Mouse (Mus musculus) heart, postnatal 25 days (tissue): ENCODE data around the gene Gda. TPM values are rescaled to one million over a fixed set of nuclear protein-coding genes. Genes with fewer than 3 reads are reported as not detected.

Experiments
- DNase-seq: peaks from one replicate; pipeline ENCODE4 v3.0.0; 2022; ENCODE audit warnings: low spot score
- intact Hi-C: fragments of 180-260 bp; cut with DNase I; formaldehyde crosslinking; loops from one replicate; pipeline ENCODE4 v1.15.1; 2025
- total RNA-seq, 2 experiments: library from RNA; stranded (reverse); gene quantifications; 2 replicates each; pipeline ENCODE4 v1.2.3; 2021

The Gda gene
- total RNA-seq = 10 to 100 TPM; 15.0 to 20.3 TPM

DNA sequence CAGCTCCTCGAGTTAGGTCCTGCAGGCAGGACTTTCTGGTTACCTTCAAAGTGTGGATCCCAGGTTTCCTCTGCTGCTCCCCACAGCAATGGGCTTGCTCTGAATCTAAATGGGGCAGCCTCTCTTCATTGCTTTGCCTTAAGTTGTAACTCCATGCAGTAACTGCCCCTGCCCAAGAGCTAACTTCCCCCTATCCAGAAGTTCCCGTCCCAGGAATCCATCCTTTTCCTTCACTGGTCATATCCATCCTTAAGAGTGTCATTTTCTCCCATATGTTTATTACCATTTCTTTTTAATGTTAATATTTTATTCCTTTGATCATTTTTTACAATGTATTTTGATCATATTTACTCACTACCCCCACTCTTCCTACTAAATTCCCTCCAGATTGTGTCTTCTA is at the start of gene Gda:
TSS of gene Gda (minus strand) at position 101 of the 400 bp plus-strand sequence.
- DNase-seq = no peak
- intact Hi-C loops = loop anchor here (2.0 to 10.0 kb wide), 3 partner anchors 99 to 436 kb away; partner anchors contain the start of gene Zfand5

DNA sequence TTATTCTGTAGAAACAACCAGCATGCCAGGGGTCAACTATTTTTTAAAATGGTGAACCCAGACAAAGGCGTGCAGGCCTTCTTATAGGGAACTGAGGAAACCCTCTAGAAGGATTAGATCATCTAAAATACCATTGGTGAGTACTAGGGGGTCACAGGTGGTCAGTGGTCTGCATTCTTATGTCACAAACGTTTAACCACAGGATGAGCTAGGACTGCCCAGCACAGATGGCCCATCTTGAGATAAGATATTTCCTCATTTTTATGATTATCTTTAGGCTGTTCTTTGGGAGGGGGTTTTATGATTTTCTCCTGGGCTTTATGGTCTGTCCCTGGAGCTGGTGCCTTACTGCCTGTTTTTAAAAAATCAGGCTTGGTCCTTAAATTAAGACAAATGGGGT is 47.0 kb upstream of the Gda start:
- no peak for DNase-seq
- intact Hi-C loops = no loop called here

DNA sequence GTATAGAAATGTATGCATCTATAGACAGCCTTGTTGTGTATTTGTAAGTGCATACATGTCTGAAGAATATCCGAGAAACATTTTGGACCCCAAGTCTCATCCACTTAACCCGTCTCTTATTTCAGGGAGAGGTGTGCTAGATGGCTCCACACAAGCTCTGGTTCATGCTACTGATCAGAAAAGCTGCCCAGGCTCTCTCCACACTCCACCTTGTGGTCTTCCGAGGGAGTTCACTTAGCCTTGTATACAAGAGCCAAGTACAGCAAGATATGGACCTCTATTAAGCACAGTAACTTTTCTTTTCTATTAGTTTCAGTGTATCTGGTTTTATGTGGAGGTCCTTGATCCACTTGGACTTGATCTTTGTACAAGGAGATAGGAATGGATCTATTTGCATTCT is 36.9 kb upstream of the Gda start:
- intact Hi-C loops = loop anchor here (1.0 kb wide), 1 partner anchor 137 kb away; no protein-coding TSS in a partner anchor
- no peak for DNase-seq

DNA sequence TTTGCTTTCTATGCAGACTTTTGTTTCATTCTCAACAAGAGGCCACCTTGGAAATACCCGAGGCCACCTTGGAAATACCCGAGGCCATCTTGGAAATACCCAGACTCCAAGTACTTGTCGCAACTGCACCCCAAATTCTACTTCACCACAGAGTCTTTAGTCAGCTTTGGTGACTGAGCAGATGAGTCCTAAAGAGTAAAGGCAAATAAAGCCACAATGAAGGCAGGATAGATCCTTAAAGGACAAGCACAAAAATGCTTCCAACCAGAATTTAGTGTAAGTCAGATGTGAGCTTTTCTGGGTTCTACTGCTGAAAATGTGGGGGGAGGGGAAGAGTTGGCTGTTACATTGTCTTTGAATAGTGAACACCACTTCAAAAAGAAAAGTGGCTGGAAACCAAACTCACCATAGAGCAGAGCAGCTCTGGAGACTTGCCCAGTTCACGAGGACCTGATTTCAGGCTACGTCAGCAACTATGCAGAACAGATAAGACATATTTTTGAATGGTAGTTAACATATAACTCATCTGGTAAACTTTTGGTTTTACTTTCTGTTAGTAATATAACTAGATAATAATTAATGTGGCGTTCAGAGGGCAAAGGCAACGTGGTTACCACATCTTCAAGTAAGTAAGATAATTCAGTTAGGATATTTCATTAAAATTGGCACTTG is 34.5 kb upstream of the Gda start:
- DNase-seq = no peak
- intact Hi-C loops = no loop called here

DNA sequence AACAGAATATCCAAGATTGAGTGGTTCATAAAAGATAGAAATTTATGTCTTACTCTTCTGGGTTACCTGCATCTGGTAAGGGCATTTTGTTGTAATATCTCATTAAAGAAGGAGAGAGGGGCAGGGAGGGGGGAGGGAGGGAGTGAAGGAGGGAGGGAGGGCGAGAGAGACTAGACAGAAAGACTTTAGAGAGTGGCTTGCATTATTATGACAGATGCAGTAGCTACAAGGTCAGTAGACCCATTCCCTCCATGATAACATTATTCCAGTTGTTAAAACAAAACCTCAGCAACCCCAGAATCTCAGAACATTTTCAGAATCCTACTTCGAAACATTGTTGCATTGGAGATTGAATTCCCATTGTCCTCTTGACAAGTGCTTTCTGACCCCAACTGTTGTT is 33.9 kb upstream of the Gda start:
- no peak for DNase-seq
- intact Hi-C loops = no loop called here

DNA sequence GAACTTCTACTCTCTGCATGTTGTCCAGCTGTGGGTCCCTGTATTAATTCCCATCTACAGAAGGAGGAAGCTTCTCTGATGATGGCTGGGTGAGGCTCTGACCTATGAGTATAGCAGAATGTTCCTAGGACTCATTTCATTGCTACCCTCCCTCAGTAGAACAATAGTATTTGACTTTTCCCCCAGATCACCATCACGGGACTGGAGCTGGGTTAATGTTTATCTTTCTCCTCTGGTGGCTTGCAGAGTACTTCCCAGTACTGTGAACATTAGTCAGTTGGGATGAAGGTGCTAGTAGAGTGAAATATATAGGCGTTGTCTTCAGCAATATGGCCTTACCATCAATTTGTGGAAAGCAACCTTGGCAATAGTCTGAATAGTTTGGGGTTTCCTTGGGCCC is 31.5 kb upstream of the Gda start:
- intact Hi-C loops = no loop called here

DNA sequence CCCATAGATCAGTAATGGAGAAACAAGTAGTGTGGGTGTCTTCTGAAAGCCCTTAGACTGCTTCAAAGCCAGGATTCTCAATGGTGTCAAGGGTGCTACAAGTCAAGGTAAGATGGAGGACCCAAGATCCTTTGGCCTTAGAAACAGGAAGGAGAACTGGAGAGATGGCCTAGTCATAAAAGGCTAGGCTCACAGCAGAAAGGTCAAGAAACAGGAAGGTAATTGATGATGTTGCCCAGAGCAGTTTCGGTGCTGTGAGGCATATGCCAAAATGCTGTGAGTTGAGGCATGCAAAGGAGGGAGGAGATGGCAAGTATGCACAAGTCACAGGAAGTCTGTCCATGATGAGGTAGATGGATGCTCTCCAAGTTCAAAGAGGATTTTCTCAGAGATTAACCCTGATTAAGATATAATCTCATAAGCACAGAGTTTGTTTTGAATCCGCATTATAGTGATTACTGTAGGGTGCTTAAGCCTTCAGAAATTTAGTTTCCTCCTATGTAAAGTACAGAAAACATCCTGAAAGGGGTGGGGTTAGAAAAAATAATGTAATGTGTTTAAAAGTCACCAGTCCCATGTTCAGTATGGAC is 26.2 kb upstream of the Gda start:
- intact Hi-C loops = no loop called here
- no peak for DNase-seq

More for the DNA sequence above, 31.5 kb upstream of the Gda start:
- no peak for DNase-seq

DNA sequence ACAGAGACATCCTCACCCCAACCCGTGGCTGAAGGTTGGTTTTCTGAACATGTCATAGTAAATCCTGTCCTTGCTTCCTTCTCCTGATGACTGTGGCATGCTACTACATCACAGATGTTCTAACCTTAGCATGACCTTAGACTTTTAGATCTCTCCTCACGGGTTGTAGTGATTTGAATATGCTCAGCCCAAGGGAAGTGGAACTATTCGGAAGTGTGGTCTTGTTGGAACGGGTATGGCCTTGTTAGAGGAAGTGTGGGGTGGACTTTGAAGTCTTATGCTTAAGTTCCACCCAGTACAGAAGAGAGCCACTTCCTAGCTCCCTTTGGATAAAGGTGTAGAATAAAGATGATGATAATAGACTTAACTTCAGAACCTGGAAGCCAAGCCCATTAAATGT is 22.6 kb upstream of the Gda start:
- intact Hi-C loops = no loop called here
- DNase-seq = no peak

DNA sequence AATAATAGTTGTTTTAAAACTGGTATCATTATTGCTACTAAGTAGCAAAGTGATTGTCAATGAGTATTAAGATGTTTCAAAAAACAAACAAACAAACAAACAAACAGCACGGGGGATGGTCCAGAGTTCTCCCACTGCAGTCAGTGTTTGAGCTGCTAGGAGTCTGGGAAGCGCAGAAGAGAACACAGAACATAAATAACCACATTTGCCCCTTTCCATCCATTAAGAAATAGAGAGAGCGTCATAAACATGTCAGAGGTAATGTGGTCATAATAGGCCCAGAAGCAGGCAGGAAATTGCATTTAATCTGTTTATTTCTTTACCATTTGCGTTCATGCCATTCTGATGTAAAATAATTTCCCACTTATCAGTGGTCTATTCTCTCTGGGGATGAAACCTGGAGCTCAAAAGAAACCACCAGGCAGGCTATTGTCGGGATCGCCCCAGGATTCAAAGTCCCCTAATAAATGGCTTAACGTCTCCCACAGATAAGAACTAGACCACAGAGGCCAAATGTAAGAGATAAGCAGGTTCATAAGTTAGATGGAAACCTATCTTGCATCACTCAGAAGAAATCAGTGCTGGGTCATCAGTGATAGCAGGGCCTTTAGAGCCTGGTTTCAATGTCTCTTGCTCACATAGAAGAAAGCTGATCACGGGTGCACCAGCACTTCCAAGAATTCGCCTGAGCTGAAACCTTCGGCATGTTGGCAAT is 20.7 kb upstream of the Gda start:
- intact Hi-C loops = no loop called here

DNA sequence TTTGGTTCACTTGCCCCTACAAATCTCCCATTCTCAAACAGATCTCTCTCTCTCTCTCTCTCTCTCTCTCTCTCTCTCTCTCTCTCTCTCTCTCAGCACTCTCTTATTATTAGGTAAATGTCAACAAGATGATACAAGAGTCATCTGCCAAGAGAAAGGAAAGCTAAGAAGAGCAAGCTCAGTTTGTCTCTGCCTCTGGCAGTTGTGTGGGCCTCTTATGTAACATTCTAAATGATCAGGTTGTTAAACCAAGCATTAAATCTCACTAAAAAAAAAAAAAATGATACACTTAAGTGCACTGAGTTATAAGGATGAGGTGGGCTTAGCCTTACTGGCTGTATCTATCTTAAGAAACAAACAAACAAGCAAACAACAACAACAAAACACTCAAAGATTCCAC is 18.1 kb upstream of the Gda start:
- intact Hi-C loops = no loop called here
- DNase-seq = no peak

More for the DNA sequence above, 20.7 kb upstream of the Gda start:
- no peak for DNase-seq

DNA sequence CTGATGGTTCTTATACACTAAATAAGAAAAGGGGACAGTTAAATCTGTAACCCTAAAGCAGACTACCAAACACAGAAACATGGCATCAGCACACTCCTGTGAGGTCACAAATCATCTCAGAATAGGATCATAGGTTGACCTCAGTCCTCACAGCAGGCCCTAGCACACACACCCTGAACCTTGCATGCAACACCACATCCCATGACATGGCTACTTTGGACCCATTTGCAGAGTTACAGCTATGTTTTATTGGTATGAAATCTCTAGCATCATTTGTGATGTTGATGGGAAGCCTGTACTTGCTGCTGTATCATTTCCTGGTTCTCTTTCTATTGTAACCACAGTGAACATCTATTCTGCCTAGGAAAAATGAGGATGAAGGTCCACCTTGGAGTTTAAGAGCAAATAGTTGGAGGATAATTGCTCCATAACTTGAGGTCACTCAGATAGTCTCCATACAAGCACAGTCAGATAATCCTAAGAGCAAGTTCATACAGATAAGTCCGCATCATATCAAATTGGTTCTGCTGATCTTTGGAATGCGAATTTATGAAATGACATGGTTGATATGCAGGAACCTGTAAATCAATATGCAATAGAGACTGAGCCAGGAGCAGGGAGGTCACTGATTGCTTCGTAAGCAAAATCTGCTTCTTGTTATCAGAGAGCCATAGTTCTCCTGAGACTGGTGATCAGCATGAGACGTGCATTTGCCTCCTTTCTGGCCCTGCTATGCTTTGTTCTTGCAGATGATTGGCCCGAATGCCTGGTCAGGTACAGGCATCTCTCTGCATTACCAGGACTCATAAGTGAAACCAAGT is 14.1 kb upstream of the Gda start:
- intact Hi-C loops = no loop called here
- DNase-seq = no peak

DNA sequence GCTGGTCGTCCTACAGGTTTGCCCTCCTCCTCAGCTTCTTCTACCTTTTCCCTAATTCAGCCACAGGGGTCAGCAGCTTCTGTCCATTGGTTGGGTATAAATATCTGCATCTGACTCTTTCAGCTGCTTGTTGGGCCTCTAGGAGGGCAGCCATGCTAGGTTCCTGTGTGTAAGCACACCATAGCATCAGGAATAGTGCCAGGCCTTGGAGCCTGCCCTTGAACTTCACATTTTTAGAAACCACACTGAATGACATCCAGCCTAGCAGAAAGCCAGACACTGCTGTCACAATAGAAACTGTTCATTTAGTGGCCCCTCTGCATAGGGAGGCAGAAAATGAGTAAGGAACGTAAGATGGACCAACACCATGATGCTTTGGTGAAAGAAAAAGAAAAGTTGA is 8.9 kb upstream of the Gda start:
- no peak for DNase-seq
- intact Hi-C loops = no loop called here

DNA sequence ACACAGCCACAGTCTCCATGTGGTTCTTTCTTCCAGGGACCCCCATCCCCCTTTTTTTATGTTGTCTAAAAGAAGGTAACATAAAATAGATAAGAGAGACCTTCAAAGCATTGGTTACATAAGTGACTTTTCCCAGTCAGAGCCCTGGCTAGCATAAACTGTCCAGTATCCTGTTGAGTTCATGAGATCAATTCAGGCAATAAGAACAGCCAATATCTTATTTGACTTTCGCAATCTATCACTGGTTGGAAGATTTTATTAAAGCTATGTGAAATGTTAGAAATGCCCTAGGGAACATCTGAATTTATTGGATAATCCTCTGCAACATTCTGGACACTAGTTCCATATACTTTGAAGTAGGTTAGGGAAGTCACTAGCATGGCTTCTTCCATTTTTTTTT is 7.8 kb upstream of the Gda start:
- no peak for DNase-seq
- intact Hi-C loops = no loop called here

DNA sequence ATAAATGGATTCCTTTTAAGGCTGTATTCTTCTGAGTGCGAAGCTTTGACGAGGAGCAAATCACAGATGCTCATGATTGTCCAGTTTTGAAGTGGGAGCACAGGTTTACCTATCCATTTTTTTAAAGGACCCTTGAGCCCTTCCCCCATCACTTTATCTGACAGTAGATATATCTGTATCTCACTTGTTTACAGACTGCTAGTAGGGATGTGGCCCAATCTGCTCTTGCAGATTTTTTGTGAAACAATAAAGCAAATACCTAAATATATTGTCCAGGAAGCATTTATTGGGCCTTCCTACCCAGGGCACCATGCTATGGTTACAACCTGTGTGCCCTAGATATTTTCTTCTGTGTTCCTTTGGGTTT is 6.8 kb upstream of the Gda start:
- DNase-seq = no peak
- intact Hi-C loops = no loop called here

DNA sequence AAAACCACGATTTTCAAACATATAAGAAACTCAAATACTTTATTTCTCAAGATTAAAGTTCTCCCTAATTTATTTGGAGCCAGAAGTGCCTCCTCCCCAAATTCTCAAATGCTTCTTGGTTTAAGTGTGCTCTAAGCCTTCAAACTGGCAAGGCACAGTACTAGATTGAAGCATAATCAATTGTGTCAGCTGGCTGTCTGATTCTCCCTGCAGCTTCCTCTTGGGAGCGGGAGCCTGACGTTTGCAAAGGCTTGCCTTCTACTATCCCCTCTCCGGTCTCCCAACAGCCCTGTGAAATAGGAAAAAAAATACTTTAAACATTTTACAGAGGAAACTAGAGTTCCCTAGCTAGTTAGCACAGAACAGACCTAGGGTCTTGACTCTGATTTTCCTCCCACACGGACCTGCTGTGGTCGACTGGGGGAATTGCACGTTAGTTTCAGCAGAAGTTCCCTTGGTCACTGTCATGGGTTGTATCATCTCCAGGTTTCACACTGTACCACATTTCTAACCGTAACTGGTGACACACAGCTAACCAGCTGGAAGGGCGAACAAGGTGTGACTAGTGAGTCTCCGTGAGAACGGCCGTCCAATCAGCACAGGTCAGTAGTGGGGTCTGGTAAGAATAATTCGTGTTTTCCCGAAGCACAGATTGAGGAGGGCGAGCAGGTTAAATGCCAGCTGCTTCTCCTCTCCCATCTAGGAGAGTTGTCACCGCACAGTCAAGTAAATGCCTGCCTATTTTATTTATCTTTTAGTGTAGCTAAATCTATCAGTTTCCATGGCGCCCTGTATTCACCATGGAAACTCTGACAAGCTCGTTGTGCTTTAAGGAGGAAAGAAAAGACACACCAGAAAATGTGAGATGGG is 6.2 kb upstream of the Gda start:
- intact Hi-C loops = loop anchor here (10.0 kb wide), 1 partner anchor 205 kb away; the partner anchor contains the start of gene Zfand5

DNA sequence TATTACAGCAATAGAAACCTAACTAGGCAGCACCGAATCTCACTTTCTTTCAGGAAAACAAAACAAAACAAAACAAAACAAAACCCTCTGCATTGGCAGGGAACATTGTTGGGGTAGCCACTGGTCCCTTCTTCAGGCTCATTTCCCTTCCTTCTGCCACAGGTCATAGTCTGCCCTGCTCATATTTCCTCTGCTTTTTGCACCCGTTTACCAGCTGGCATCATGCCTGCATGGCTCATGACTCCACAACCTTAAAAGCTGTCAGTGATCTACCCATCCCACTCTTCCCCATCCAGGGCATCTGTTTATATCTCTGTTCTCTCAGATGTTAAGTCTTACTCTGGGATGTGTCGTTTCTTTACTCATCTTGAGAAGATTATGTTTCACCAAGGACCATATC is 5.3 kb upstream of the Gda start:
- intact Hi-C loops = loop anchor here (10.0 kb wide), 1 partner anchor 204 kb away; the partner anchor contains the start of gene Zfand5
- no peak for DNase-seq

More for the DNA sequence above, 6.2 kb upstream of the Gda start:
- no peak for DNase-seq

DNA sequence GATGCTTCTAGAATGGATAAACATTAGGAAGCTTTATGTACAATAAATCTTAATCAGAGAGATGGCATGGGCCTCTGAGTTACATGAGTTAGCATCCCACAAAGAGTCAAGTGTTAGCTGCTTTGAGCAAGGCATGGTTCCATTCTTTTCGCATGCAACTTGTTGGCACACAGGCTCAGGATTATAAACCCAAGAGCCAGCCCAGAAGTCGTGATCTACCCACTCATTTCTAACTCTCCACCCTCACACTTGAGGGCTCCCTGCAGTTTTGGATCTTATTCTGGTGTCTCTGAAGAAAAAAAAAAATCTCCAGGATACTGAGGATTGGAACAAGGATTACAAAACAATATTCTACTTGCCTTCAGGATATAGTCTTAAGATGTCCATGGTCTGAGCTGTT is 4.5 kb upstream of the Gda start:
- no peak for DNase-seq
- intact Hi-C loops = loop anchor here (10.0 kb wide), 1 partner anchor 203 kb away; the partner anchor contains the start of gene Zfand5

DNA sequence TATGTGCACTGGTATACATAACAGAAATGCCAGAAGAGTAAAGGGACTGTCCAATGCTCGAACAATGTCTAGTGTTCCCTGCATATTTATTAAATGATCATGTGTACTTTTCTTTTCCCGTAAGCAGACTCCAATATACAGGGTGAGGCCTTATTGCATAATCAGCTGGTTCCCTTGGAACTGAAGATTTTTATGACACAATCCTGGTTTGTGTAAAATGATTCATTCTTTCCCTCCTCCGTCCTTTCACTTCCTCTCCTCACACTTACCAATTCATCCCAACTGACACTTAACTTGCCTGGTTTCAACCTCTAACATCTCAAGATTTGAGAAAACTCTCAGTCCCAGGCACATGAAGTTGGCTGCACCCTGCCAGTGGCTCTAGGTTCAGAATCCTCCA is 3.5 kb upstream of the Gda start:
- DNase-seq = no peak
- intact Hi-C loops = loop anchor here (10.0 kb wide), 1 partner anchor 202 kb away; the partner anchor contains the start of gene Zfand5

DNA sequence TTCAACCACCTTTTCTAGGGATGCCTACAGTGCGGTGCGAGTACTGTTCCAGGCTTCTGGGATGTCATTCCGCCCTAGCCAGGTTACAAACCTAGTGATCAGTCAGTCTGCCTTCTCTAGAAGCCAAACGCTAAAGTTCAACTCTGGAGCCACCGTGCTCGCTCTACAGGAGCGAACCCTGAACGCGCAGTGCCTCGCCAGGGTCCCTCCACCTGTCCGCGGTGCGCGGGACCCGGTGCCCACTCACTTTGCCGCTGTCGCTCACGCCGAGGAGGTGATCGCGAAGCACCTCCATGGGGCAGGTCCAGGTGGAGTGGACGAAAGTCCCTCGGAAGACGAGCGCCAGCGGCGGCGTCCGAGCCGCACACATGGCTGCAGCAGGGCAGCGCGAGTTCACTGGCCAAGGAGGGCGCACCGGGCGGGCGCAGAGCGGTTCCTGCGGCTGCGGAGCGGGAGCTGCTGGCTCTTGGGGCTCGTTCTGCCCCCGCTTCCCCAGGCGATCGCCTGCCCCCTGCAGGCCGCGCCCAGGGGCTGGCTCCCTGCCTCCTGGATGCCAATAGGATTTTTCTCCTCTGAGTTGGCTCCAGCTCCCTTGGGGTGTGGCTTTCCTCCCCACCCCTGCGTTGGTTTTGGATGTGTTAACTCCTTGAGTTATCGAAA is 994 bp downstream of the Gda start:
- intact Hi-C loops = loop anchor here (2.0 to 10.0 kb wide), 3 partner anchors 97 to 435 kb away; partner anchors contain the start of gene Zfand5

More for the DNA sequence above, 994 bp downstream of the Gda start:
- DNase-seq = peak; percentile 74
